Mouse (Mus musculus): Measurements from ENCODE around the gene Hist2h2ac.
"Not testable (repeated sequence)": the region's sequence is repeated elsewhere in the genome, so short reads cannot be mapped to it uniquely, and the experiment has no call there.

Gene Hist2h2ac

DNA sequence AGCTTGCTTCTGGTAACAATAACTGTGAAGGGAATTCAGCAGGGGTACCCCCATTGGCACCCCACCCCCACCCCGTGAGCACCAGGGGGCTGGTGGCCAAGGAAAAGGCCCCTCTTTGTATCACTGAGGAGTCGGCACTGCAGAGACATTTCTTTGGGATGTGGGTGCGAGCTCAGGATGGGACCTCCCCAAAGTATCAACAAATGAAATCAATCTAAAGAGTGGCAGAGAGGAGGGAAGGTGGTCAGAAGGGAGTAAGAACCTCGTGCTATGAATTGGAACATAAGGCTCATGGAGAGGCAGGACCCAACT, 28.3 kb upstream of the Hist2h2ac start:
- no peak for DNase-seq (ENCODE audit: low spot score in 2 of 2)

DNA sequence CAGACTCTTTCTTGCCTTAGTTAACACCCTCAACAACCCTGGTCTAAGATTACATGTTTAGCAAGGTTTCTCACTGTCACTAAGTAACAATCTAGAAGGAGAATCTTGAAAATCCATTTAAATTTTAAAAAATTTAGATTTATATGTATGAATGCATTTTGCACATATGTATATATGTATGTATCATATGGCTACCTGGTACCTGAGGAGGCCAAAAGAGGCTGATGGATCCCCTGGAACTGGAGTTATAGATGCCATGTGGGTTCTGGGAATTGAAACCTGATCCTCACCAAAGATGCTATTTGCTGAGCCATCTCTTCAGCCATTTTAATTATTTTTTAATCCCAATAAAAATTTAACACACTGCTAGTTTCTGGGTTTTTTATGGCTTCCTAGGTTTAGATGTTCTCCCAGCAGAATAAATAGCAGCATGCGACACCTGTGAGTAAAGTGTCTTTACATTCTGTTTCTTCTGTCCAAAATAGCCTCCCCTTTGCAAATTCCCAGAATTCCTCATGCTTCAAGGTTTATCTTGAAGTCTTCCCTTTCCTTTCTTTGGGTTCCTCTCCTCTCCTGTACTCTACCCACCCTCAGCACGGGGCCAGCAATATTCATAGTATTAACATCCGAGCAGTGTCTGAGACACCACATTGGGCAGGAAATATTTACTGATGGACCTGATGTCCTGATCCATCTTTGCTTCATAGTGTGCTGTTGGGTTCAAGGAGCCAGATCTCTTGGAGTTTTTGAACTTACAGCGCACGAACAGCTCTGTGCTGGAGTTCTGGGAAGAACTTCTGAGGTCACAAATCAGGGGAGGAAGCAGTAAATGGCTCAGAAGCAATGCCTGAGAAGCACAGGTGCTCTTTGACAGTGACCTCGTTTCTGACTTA, 27.7 kb upstream of the Hist2h2ac start:
- no peak for DNase-seq (ENCODE audit: low spot score in 2 of 2)

DNA sequence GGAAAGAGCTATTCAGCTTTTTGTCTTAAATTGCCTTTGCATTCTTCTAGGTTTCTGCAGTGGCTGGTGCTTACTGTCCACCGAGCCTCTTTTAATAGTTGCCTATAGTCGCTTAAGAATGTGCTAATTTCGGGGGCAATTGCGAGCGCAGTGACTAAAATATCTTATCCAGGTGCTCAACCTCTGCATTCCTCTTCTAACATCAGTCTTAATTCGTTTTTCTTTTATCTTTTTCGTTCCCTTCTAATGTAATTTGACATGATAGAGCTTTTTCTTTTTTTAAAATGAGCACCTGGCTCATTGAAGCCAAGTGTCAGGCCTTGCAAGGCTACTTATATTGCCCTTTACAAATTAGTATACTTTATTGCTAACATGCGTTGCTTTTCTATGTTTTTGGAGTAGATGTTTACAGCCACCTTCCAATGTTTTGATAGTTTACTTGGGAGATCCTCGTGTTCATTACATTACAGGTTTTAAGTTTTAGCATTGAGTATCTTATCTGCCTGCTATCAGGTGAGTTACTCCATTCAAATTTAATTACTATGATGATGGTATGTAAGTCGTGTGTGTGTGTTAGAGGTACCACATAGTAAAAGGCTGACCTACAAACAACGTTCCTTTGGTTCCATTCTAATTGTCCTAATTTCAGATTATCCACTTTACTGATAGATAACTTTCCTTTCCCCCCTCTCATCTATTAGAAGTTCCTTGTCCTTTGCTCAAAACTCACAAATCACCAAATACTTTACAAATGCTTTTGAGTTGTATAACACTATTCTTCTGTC, 26.9 kb upstream of the Hist2h2ac start:
- no peak for DNase-seq (ENCODE audit: low spot score in 2 of 2)

DNA sequence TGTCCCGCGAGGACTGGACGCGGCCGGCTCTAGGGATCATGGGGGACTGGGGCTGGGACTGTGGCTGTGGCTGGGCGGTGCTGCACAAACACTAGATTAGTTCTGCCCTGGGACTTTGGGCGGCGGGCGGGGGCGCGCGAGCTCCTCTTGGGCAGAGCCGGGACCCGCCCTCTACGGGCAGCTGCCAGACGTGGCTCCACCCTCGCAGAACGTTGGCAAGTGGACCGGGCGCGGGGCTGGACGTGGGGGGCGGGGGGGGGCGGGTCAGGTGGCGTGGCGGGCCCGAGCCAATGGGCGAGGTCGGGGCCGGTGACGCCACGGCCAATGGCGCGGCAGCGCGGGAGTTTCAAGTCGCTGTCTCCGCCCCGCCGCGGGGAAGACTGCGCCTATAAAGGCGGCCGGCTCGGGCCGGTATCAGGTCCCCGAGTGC, 25.8 kb upstream of the Hist2h2ac start, which contains the start of gene Hist2h3c1:
Gene Hist2h3c1 (plus strand): TSS at position 259 of the 430 bp plus-strand sequence.
- DNase-seq (ENCODE audit: low spot score in 2 of 2): not testable (repeated sequence)

DNA sequence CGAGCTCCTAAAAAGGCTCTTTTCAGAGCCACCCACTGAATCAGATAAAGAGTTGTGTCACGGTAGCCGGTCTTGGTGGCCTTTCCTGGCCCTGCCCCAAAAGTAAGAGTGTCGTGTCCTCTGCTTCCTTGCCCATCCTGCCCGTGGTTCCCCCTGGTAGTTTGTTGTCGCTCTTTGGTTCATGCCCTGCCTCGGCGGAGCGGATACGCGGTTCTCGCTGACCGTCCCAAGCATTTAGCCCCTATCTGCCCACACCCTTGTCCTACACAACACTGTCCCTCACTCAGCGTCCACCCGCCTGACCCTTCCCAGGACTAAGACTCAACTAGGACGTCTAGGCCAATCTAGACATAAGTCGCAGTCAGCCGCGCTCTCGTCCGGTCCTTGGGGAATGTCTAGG, 25.3 kb upstream of the Hist2h2ac start:
- not testable (repeated sequence) for DNase-seq (ENCODE audit: low spot score in 2 of 2)

DNA sequence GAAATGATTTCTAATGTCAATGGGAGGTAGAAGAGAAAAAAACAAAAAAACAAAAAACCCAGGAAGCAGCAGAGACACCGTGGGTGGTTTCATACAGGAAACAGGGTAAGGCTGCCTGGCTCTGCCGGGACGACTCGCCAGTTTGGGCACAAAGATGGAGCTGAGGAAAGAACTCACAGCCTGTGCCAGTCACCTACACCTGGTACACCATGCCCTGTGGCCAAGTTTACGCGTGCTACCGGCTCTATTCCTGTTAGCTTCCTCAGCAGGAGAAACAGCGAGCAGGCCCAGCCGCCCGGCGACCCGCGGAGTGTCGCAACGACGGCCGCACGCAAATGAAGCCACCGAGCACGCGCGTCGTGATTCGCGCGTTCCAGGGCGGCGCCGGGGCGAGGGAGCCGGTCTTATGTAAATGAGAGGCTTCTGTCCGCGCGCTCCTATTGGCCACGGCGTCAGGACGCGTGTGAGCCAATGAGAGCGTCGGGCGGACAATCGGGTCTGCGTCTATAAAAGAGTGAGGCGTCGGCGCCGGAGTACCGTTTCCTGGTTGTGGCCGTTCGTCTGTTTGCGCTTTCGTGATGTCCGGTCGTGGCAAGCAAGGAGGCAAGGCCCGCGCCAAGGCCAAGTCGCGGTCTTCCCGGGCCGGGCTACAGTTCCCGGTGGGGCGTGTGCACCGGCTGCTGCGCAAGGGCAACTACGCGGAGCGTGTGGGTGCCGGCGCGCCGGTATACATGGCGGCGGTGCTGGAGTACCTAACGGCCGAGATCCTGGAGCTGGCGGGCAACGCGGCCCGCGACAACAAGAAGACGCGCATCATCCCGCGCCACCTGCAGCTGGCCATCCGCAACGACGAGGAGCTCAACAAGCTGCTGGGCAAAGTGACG, 24.6 kb upstream of the Hist2h2ac start, which contains the start of gene Hist2h2aa1:
Gene Hist2h2aa1 (plus strand): TSS at position 495 of the 884 bp plus-strand sequence.
- peak; percentile 83 to 85 for DNase-seq (ENCODE audit: low spot score in 2 of 2)

DNA sequence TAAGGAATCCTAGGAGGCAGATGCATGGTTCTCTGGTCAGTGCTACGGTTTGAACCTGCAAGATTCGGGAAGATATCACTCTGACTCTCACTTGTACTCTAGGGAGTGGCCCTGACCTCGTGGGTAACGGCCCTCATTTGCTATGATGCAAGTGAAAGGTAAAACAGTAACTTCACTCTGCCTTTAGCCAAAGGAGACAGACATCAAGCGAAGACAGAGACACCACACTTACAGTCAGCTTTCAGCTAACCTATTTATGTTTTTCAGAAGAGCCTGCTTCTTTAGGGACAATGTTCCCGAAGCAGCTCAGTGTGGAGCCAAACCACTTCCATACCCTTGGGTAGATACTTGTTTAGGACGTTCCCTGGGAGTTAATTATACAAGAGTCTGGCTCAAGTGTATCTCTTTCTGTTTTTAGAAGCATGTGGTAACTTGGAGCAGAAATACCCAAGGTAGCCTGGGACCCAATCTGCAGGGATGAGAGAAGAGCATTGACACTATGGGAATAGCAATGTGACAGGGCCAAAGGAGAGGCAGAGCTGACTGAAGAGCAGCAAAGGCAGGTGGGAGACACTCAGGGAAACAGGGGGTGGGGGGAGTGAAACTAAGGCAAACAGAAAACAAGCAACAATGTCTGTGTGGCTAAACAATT, 23.4 kb upstream of the Hist2h2ac start:
- DNase-seq (ENCODE audit: low spot score in 2 of 2): no peak

DNA sequence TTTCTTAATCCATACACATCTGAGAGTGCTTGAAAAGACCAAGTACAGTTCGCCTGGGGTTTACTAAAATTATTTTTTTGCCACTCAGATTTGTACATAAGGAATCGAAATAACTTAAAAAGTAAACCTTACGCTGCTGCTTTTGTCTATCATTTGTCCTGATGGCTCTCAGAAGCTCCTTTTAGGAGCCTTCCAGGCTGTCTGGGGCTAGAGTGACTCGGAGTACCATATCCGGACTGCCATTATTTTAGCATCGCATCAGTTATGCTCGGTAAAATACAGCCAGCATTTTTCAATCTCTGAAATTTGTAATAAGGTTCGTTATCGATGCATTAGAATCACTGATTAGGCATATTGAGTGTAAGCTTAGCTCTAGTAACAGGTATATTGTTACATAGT, 20.1 kb upstream of the Hist2h2ac start:
- no peak for DNase-seq (ENCODE audit: low spot score in 2 of 2)

DNA sequence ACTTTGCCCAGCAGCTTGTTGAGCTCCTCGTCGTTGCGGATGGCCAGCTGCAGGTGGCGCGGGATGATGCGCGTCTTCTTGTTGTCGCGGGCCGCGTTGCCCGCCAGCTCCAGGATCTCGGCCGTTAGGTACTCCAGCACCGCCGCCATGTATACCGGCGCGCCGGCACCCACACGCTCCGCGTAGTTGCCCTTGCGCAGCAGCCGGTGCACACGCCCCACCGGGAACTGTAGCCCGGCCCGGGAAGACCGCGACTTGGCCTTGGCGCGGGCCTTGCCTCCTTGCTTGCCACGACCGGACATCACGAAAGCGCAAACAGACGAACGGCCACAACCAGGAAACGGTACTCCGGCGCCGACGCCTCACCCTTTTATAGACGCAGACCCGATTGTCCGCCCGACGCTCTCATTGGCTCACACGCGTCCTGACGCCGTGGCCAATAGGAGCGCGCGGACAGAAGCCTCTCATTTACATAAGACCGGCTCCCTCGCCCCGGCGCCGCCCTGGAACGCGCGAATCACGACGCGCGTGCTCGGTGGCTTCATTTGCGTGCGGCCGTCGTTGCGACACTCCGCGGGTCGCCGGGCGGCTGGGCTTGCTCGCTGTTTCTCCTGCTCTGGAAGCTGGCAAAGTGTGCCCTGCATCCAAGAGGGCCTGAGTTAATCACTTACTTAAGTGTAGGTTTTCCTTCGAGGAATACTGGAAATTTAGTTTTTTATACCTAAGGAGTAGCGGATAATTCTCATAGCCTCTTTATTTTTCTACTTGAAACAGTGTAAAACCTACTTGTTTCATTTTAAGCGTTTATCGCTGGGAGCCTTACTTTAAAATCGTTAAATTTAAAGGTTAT, 19.5 kb upstream of the Hist2h2ac start, which contains the start of gene Hist2h2aa2:
Gene Hist2h2aa2 (minus strand): TSS at position 328 of the 850 bp plus-strand sequence.
- DNase-seq (ENCODE audit: low spot score in 2 of 2): peak; percentile 90 to 95

DNA sequence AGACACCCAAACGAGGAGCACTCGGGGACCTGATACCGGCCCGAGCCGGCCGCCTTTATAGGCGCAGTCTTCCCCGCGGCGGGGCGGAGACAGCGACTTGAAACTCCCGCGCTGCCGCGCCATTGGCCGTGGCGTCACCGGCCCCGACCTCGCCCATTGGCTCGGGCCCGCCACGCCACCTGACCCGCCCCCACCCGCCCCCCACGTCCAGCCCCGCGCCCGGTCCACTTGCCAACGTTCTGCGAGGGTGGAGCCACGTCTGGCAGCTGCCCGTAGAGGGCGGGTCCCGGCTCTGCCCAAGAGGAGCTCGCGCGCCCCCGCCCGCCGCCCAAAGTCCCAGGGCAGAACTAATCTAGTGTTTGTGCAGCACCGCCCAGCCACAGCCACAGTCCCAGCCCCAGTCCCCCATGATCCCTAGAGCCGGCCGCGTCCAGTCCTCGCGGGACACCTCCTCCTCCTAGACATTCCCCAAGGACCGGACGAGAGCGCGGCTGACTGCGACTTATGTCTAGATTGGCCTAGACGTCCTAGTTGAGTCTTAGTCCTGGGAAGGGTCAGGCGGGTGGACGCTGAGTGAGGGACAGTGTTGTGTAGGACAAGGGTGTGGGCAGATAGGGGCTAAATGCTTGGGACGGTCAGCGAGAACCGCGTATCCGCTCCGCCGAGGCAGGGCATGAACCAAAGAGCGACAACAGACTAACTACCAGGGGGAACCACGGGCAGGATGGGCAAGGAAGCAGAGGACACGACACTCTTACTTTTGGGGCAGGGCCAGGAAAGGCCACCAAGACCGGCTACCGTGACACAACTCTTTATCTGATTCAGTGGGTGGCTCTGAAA, 18.5 kb upstream of the Hist2h2ac start, which contains the start of gene Hist2h3c2:
Gene Hist2h3c2 (minus strand): TSS at position 174 of the 840 bp plus-strand sequence.
- DNase-seq (ENCODE audit: low spot score in 2 of 2): not testable (repeated sequence)

DNA sequence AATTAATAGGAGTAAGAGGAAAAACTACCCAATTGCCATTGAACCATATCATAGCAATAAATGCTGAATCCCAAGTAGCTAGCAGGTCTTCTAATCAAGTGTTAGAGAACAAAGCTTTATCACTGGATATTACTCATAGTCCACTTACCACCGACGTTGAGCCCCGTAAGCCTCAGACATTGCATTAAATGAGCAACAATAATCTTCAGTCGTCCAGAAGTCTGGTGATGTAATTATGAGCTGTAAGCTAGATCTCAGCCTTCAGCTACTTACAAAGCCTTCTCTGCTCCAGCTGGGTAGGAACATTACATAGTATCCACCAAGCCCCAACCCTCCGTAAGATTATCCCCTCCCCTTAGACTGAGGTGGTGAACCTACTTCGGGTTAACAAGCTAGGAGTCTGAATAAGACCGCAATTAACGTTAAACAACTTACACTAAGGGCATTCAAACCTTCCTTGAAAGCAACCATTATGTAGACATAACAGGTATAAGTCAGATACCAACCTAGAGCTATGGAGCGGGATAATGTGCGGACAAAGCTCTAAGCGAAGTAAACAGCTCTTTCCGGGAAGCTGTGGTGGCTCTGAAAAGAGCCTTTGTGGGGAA, 17.3 kb upstream of the Hist2h2ac start:
- no peak for DNase-seq (ENCODE audit: low spot score in 2 of 2)

DNA sequence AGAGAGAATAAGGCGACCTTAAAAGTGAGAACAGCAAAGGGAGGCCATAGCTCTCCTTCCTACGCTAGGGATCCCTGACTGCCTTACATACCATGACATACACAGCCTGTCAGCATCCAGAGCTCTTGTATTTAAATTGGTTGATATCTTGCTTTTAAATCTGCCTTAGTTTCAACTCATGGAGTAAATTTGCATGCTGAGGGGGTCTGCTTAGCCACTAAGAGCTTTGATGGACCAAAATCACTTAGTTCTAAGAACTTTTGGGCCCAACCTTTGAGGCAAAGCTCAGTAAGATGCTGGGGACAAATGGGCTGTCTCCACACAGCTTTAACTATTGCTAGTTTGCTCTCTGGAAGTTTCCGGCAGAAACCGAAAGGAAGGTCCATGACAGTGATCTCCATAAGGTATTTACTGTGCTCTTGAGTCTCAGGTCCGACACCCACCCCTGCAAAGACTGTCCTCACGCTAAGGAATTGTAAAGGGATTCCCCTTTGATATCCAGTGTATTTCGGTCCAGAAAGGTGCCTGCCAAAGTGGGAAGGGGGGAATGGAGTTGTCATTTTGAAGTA, 16.7 kb upstream of the Hist2h2ac start:
- DNase-seq (ENCODE audit: low spot score in 2 of 2): no peak

DNA sequence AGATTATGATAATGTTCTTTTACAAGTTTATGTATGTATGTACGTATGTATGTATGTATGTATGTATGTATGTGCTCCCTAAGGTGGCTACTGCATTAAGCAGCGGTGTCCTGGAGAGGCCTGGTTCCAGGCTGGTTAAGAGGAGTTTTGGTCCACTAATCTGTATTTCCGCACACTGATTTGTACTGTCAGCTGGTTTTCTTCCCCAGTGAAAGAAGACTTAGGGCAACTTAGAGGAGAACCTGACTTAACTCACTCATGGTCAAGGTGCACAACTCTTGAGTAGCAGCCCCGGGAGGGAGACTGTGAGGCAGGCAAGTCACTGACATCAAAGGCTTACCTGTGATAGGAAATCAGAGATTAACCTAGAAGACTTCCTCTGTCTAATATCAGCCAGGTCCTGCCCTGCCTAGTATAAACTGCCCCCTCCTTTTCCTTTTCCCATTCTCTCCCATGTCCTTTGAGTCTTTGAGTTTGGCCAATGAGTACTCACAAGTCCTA, 16.2 kb upstream of the Hist2h2ac start:
- no peak for DNase-seq (ENCODE audit: low spot score in 2 of 2)

DNA sequence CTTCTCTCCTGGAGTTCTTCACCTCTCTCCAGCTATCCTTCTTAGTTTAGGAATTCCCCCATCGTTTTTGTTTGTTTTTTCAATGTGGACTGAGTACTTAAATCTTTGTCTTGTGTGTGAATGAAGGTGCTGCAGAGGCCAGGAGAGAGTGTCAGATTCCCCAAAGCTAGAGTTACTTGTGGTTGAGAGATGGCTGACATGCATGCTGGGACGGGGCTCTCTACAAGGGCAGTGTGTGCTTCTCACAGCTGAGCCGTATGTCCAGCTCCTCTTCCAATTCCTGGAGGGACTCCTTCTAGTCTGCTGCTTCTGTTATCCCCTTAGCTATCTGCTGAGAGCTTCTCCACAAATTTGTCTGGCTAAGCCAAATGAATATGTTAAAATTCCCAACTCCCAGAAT, 15.2 kb upstream of the Hist2h2ac start:
- DNase-seq (ENCODE audit: low spot score in 2 of 2): no peak

DNA sequence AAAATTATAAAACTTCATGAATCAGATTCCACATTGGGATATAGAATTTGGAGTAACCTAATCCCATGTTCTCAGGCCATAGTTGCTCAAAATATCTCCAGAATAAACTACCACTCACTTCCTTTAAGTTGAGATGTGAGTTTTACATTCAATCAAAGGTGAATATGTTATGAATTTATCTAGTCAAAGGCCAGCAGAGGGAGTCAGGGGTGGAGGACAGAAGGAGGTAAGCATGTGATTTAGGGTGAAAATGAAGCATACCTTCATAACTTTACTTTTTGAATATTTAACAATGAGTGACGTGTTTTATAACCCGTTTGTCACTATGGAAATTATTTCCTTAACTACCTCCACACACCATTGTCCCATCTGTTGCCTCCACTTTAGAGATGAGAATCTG, 14.2 kb upstream of the Hist2h2ac start:
- DNase-seq (ENCODE audit: low spot score in 2 of 2): no peak

DNA sequence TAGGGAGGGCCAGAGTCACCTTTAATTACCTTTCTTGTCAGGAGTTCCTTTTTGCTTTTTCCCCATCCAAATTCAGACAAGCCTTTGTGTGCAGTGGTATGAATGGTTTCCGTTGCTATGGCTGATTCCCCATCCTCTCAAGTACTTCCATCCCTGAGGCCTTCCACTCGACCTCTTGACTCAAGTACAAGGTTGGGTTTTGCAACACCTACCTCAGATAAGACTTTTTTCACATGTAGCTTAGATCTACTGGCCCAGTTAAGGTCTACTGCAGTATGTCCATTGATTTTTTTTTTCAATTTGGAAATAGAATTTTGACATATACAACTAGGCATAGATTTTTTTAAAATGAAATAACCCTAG, 11.1 kb upstream of the Hist2h2ac start:
- no peak for DNase-seq (ENCODE audit: low spot score in 2 of 2)

DNA sequence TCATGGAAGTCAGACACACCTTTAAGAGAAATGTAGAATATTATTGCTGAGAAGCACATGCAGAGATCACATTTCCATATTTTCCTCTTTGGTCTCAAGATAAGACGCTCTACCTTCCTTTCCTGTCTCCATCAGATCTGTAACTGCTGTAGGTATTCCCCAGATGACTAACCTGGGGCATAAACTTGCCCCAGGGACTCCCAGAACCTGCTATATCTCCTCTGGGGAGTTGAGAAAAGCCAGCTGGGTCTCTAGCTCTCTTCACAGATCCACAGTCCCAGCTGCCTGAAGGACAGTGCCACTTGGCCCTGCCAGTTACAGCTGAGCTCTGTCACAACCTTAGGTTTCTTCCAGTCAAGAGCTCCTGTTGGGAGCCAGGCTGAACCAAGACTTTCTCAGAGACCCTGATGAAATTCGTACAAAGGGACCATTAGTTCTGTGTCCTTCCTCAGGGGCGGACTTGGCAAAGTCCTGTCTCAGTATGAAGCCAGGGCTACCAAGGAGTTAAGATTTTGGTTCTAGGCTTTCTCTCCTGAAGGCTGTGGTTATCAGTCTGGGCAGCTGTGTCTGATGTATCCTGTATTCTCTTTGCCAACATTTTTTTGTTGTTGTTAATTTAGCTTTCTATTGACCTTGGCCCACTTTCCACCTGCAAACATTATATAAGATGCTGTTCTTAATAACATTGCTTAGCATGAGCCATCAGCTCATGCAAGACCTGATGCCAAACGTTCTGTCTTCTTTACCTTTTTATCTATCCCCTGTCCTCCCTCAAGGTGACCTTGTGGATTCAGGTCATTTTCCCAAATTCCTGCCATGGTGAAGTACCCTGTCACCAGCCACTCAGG, 10.5 kb upstream of the Hist2h2ac start:
- DNase-seq (ENCODE audit: low spot score in 2 of 2): no peak
